Mouse (Mus musculus) G1E (cell line): ENCODE data around the gene Sypl2.

Experiments used
- CTCF ChIP-seq: IDR thresholded peaks from 2 replicates; pipeline ENCODE4 v1.5.1; 2012; ENCODE audit warnings: low read depth, low read length, inconsistent platforms, mixed read lengths
- GATA1 ChIP-seq: IDR thresholded peaks from 2 replicates; pipeline ENCODE4 v1.6.1; 2012; ENCODE audit warnings: borderline replicate concordance, low read length, inconsistent platforms, mixed read lengths
- GATA2 ChIP-seq: IDR thresholded peaks from 2 replicates; pipeline ENCODE4 v1.6.1; 2012; ENCODE audit warnings: low read depth, low read length, inconsistent platforms, borderline replicate concordance
- POLR2AphosphoS5 ChIP-seq: IDR thresholded peaks from 2 replicates; pipeline ENCODE4 v1.6.1; 2012; ENCODE audit warnings: low read depth, low read length, inconsistent platforms; ENCODE audit not compliant: insufficient replicate concordance
- TAL1 ChIP-seq: conservative IDR thresholded peaks from 2 replicates; pipeline ENCODE4 v1.6.1; 2012; ENCODE audit warnings: low read depth, low read length, inconsistent platforms, mixed read lengths

GRCm38 (mm10) chr3:108257831-108258500 lies 31.5 kb upstream of the Sypl2 start:
- TF ChIP-seq CTCF: no peak
- TF ChIP-seq TAL1: no peak
- no peak for TF ChIP-seq GATA1
- TF ChIP-seq POLR2AphosphoS5: no peak
- TF ChIP-seq GATA2: no peak
